ENCODE assay signal across 9 mouse cellular contexts in genomic region chr17:35920384-35920783, GRCm38 (mm10). TPM values are rescaled to one million over a fixed set of nuclear protein-coding genes. Genes with fewer than 3 reads are reported as not detected.
DNase-seq lines count a peak whose midpoint lies in the region; ATAC-seq and TF ChIP-seq lines count a peak whose summit lies in the region.
"Had no signal": no experiment of that assay in that cellular context is flagged by ENCODE, and none has a peak within 500 bp of the region (broad histone marks: within the 10 kb centered on the region; RNA-seq: fewer than 3 reads in every experiment).

No protein-coding gene starts in this region.

- no peak for ATAC-seq in intestine, embryonic 14.5 days (replicated peaks; ENCODE audit: low FRiP score, low TSS enrichment, low read depth)
- no peak for ATAC-seq in intestine, postnatal 0 days
- no peak for ATAC-seq in midbrain, embryonic 11.5 days (ENCODE audit: low FRiP score)

- H3K36me3 ChIP-seq in intestine, embryonic 14.5 days (ENCODE audit: control insufficient read depth, insufficient read depth, low read length), result peaks cover 35% of the 10 kb centered on the region
- peaks cover 22% of the 10 kb centered on the region for H3K36me3 ChIP-seq in intestine, postnatal 0 days (ENCODE audit: control insufficient read depth, insufficient read depth)
- H3K36me3 ChIP-seq in hindbrain, embryonic 10.5 days, result peaks cover 51% of the 10 kb centered on the region
- H3K36me3 ChIP-seq in midbrain, embryonic 11.5 days (ENCODE audit: control insufficient read depth, insufficient read depth, low read length), result peaks cover 20% of the 10 kb centered on the region

- H3K27me3 ChIP-seq in intestine, embryonic 14.5 days (replicated peaks; ENCODE audit: control insufficient read depth, insufficient read depth, low read length), result no peaks in the 10 kb centered on the region
- no peaks in the 10 kb centered on the region for H3K27me3 ChIP-seq in intestine, postnatal 0 days (replicated peaks; ENCODE audit: control insufficient read depth, insufficient read depth, low read length)
- H3K27me3 ChIP-seq in hindbrain, embryonic 10.5 days (ENCODE audit: insufficient read depth, poor library complexity, severe bottlenecking), result no peaks in the 10 kb centered on the region
- no peaks in the 10 kb centered on the region for H3K27me3 ChIP-seq in midbrain, embryonic 11.5 days (ENCODE audit: control insufficient read depth, insufficient read depth, low read length)

- peaks cover 24% of the 10 kb centered on the region for H3K4me1 ChIP-seq in intestine, embryonic 14.5 days (replicated peaks; ENCODE audit: control insufficient read depth, insufficient read depth, low read length)
- peaks cover 7% of the 10 kb centered on the region; the same call in 1 of the 2 replicates for H3K4me1 ChIP-seq in intestine, postnatal 0 days (replicated peaks; ENCODE audit: control insufficient read depth, insufficient read depth, low read length)
- H3K4me1 ChIP-seq in bone marrow, adult 2 months (ENCODE audit: control insufficient read depth, insufficient read depth, low read length), result peaks cover 1% of the 10 kb centered on the region; the same call in 1 of the 2 replicates
- peaks cover 31% of the 10 kb centered on the region for H3K4me1 ChIP-seq in hindbrain, embryonic 10.5 days (replicated peaks)
- peaks cover 20% of the 10 kb centered on the region for H3K4me1 ChIP-seq in midbrain, embryonic 11.5 days (ENCODE audit: control insufficient read depth, insufficient read depth, low read length)

- DNase-seq in intestine, embryonic 14.5 days (ENCODE audit: low spot score), result no peak
- no peak for DNase-seq in hindbrain, embryonic 10.5 days (ENCODE audit: low spot score)
- no peak for DNase-seq in midbrain, embryonic 11.5 days (ENCODE audit: low spot score, missing footprints)
- no peak for DNase-seq in urinary bladder, postnatal 14 days (ENCODE audit: low spot score)
- no peak for DNase-seq in layer of hippocampus, postnatal 36 days
- DNase-seq in cerebellum, postnatal 36 days, result no peak

- 50% methylated on average over 1 of the region's 1 CpGs for WGBS in intestine, embryonic 14.5 days
- 67% methylated on average over 1 of the region's 1 CpGs for WGBS in intestine, postnatal 0 days
- WGBS in bone marrow, adult 2 months, result 26% methylated on average over 1 of the region's 1 CpGs
- WGBS in hindbrain, embryonic 10.5 days, result 91% methylated on average over 1 of the region's 1 CpGs
- WGBS in midbrain, embryonic 11.5 days, result 91% methylated on average over 1 of the region's 1 CpGs

- H3K4me2 ChIP-seq in intestine, embryonic 14.5 days (ENCODE audit: low read length), result peak overlapping the region; percentile 90; the same call in 1 of the 2 replicates
- no peak overlapping the region for H3K4me2 ChIP-seq in intestine, postnatal 0 days (replicated peaks; ENCODE audit: low read depth)
- H3K4me2 ChIP-seq in midbrain, embryonic 11.5 days, result no peak overlapping the region

- no peaks in the 10 kb centered on the region for H3K9me3 ChIP-seq in intestine, embryonic 14.5 days (ENCODE audit: control insufficient read depth, low read length)
- H3K9me3 ChIP-seq in intestine, postnatal 0 days (ENCODE audit: control insufficient read depth), result no peaks in the 10 kb centered on the region
- H3K9me3 ChIP-seq in hindbrain, embryonic 10.5 days, result no peaks in the 10 kb centered on the region
- H3K9me3 ChIP-seq in midbrain, embryonic 11.5 days (ENCODE audit: control insufficient read depth, low read length), result no peaks in the 10 kb centered on the region
- H3K9me3 ChIP-seq: G1E had no signal

- no peak overlapping the region for H3K4me3 ChIP-seq in intestine, embryonic 14.5 days (ENCODE audit: low read depth, low read length)
- H3K4me3 ChIP-seq in intestine, postnatal 0 days (ENCODE audit: low read depth, low read length), result no peak overlapping the region
- no peak overlapping the region for H3K4me3 ChIP-seq in bone marrow, adult 2 months (replicated peaks; ENCODE audit: control insufficient read depth, low read depth, low read length)
- peak overlapping the region; percentile 85 for H3K4me3 ChIP-seq in hindbrain, embryonic 10.5 days
- no peak overlapping the region for H3K4me3 ChIP-seq in midbrain, embryonic 11.5 days (ENCODE audit: low read depth, low read length)

- TF ChIP-seq CTCF in intestine, postnatal 0 days (IDR thresholded peaks at IDR 0.05; ENCODE audit: low read depth), result no peak
- TF ChIP-seq CTCF in bone marrow, adult 2 months (IDR thresholded peaks at IDR 0.05; ENCODE audit: control insufficient read depth, insufficient read depth, low read length), result no peak

- peak overlapping the region; percentile 99 for H3K27ac ChIP-seq in intestine, embryonic 14.5 days (ENCODE audit: low read depth)
- no peak overlapping the region for H3K27ac ChIP-seq in intestine, postnatal 0 days (ENCODE audit: low read depth, low read length)
- H3K27ac ChIP-seq in bone marrow, adult 2 months (ENCODE audit: control insufficient read depth, insufficient read depth, low read depth, low read length, poor library complexity), result peak overlapping the region; percentile 95; the same call in 1 of the 2 replicates
- peak overlapping the region; percentile 99 for H3K27ac ChIP-seq in hindbrain, embryonic 10.5 days
- peak overlapping the region; percentile 87 for H3K27ac ChIP-seq in midbrain, embryonic 11.5 days (ENCODE audit: low read depth, low read length)

- peak overlapping the region; percentile 100 for H3K9ac ChIP-seq in intestine, embryonic 14.5 days (ENCODE audit: low read length)
- no peak overlapping the region for H3K9ac ChIP-seq in intestine, postnatal 0 days (ENCODE audit: low read depth, low read length)
- H3K9ac ChIP-seq in midbrain, embryonic 11.5 days (ENCODE audit: low read length), result 0 out of 2 replicates have a peak overlapping the region, but pooled peaks have one; percentile 41

- no peak for TF ChIP-seq POLR2A in bone marrow, adult 2 months (IDR thresholded peaks at IDR 0.05; ENCODE audit: borderline replicate concordance, control insufficient read depth, low read depth, low read length)

RNA-seq across cellular contexts. Expression of gene Ppp1r10, which starts 4.2 kb away (rescaled TPM):
- polyA plus RNA-seq in intestine, embryonic 14.5 days (2014; fragmentation: Nextera tagmentation; extraction: Ambion mirVana), result 33.8 and 34.0 TPM in 2 replicates
- 13.8 and 14.3 TPM in 2 replicates for polyA plus RNA-seq in intestine, postnatal 0 days (2015; fragmentation: Nextera tagmentation; extraction: Ambion mirVana)
- polyA plus RNA-seq in bone marrow, adult 2 months (2011; ENCODE audit: insufficient read depth, insufficient read length, low replicate concordance, missing spikeins), result 24.4 and 48.0 TPM in 2 replicates
- 59.9 and 64.5 TPM in 2 replicates for polyA plus RNA-seq in hindbrain, embryonic 10.5 days (2016; fragmentation: Nextera tagmentation; extraction: Ambion mirVana)
- polyA plus RNA-seq in midbrain, embryonic 11.5 days (2014; fragmentation: Nextera tagmentation; extraction: Ambion mirVana), result 44.3 TPM in 2 replicates
- 10 to 100 TPM; 78.6 to 82.8 TPM for total RNA-seq in layer of hippocampus, postnatal 36 days (2021)

RNA-seq across cellular contexts. Expression of gene Mrps18b, which starts 4.2 kb away (rescaled TPM):
- polyA plus RNA-seq in intestine, embryonic 14.5 days (2014; fragmentation: Nextera tagmentation; extraction: Ambion mirVana), result 119 and 128 TPM in 2 replicates
- 81.6 and 85.7 TPM in 2 replicates for polyA plus RNA-seq in intestine, postnatal 0 days (2015; fragmentation: Nextera tagmentation; extraction: Ambion mirVana)
- 43.2 and 65.2 TPM in 2 replicates for polyA plus RNA-seq in bone marrow, adult 2 months (2011; ENCODE audit: insufficient read depth, insufficient read length, low replicate concordance, missing spikeins)
- polyA plus RNA-seq in hindbrain, embryonic 10.5 days (2016; fragmentation: Nextera tagmentation; extraction: Ambion mirVana), result 75.7 and 88.1 TPM in 2 replicates
- 57.1 and 61.8 TPM in 2 replicates for polyA plus RNA-seq in midbrain, embryonic 11.5 days (2014; fragmentation: Nextera tagmentation; extraction: Ambion mirVana)
- 10 to 100 TPM; 37.0 to 39.3 TPM for total RNA-seq in layer of hippocampus, postnatal 36 days (2021)

RNA-seq across cellular contexts. Expression of gene Atat1, which starts 10.5 kb away (rescaled TPM):
- polyA plus RNA-seq in intestine, embryonic 14.5 days (2014; fragmentation: Nextera tagmentation; extraction: Ambion mirVana), result 68.5 and 76.3 TPM in 2 replicates
- 11.0 and 11.9 TPM in 2 replicates for polyA plus RNA-seq in intestine, postnatal 0 days (2015; fragmentation: Nextera tagmentation; extraction: Ambion mirVana)
- 11.7 and 19.9 TPM in 2 replicates for polyA plus RNA-seq in bone marrow, adult 2 months (2011; ENCODE audit: insufficient read depth, insufficient read length, low replicate concordance, missing spikeins)
- polyA plus RNA-seq in hindbrain, embryonic 10.5 days (2016; fragmentation: Nextera tagmentation; extraction: Ambion mirVana), result 136 and 227 TPM in 2 replicates
- 158 and 168 TPM in 2 replicates for polyA plus RNA-seq in midbrain, embryonic 11.5 days (2014; fragmentation: Nextera tagmentation; extraction: Ambion mirVana)
- total RNA-seq in layer of hippocampus, postnatal 36 days (2021), result 10 to 100 TPM; 60.6 to 61.7 TPM

RNA-seq across cellular contexts. Expression of gene 2310061I04Rik, which starts 23.2 kb away (rescaled TPM):
- polyA plus RNA-seq in intestine, embryonic 14.5 days (2014; fragmentation: Nextera tagmentation; extraction: Ambion mirVana), result 26.7 and 30.6 TPM in 2 replicates
- 31.5 and 32.3 TPM in 2 replicates for polyA plus RNA-seq in intestine, postnatal 0 days (2015; fragmentation: Nextera tagmentation; extraction: Ambion mirVana)
- polyA plus RNA-seq in bone marrow, adult 2 months (2011; ENCODE audit: insufficient read depth, insufficient read length, low replicate concordance, missing spikeins), result 28.5 and 52.0 TPM in 2 replicates
- 27.7 and 29.7 TPM in 2 replicates for polyA plus RNA-seq in hindbrain, embryonic 10.5 days (2016; fragmentation: Nextera tagmentation; extraction: Ambion mirVana)
- 22.7 and 23.3 TPM in 2 replicates for polyA plus RNA-seq in midbrain, embryonic 11.5 days (2014; fragmentation: Nextera tagmentation; extraction: Ambion mirVana)
- total RNA-seq in layer of hippocampus, postnatal 36 days (2021), result 10 to 100 TPM; 56.3 to 57.9 TPM

RNA-seq across cellular contexts. Expression of gene Dhx16, which starts 40.8 kb away (rescaled TPM):
- 37.2 and 46.1 TPM in 2 replicates for polyA plus RNA-seq in intestine, embryonic 14.5 days (2014; fragmentation: Nextera tagmentation; extraction: Ambion mirVana)
- 17.2 and 18.1 TPM in 2 replicates for polyA plus RNA-seq in intestine, postnatal 0 days (2015; fragmentation: Nextera tagmentation; extraction: Ambion mirVana)
- 119 and 234 TPM in 2 replicates for polyA plus RNA-seq in bone marrow, adult 2 months (2011; ENCODE audit: insufficient read depth, insufficient read length, low replicate concordance, missing spikeins)
- 53.0 and 58.9 TPM in 2 replicates for polyA plus RNA-seq in hindbrain, embryonic 10.5 days (2016; fragmentation: Nextera tagmentation; extraction: Ambion mirVana)
- polyA plus RNA-seq in midbrain, embryonic 11.5 days (2014; fragmentation: Nextera tagmentation; extraction: Ambion mirVana), result 39.0 and 43.6 TPM in 2 replicates
- total RNA-seq in layer of hippocampus, postnatal 36 days (2021), result 10 to 100 TPM; 32.0 to 37.4 TPM
